Mouse (Mus musculus): ENCODE measurements around the gene Rab31. TPM values are rescaled to one million over a fixed set of nuclear protein-coding genes. Genes with fewer than 3 reads are reported as not detected.

Rab31 gene
- 6.0 and 6.9 TPM in 2 replicates for polyA plus RNA-seq (2015; fragmentation: Nextera tagmentation; extraction: Ambion mirVana)

GRCm38 (mm10) chr17:65771951-65772934 lies at the start of gene Rab31:
Gene Rab31, minus strand, starts transcription at chr17:65772752.
- Histone ChIP-seq H3K4me1 (ENCODE audit: control insufficient read depth, low read depth, low read length) (peaks cover 4% of the 10 kb centered on the region), H3K36me3 (ENCODE audit: control insufficient read depth, insufficient read depth) (no peaks in the 10 kb centered on the region), H3K9me3 (replicated peaks; ENCODE audit: control insufficient read depth, low read length) (no peaks in the 10 kb centered on the region), H3K27me3 (ENCODE audit: control insufficient read depth, insufficient read depth, low read depth, low read length) (peaks cover 29% of the 10 kb centered on the region), H3K27ac (ENCODE audit: low read length) (no peak within 1 kb of the TSS), H3K4me2 (ENCODE audit: low read depth, low read length) (peak within 1 kb of the TSS; percentile 75), H3K9ac (ENCODE audit: low read depth, low read length) (peak within 1 kb of the TSS; percentile 59), H3K4me3 (ENCODE audit: low read depth, low read length) (peak within 1 kb of the TSS; percentile 64)
- peak; percentile 64 for ATAC-seq (ENCODE audit: low read depth)
- under 1% methylated on average over 75 of the region's 75 CpGs for WGBS (ENCODE audit: insufficient replicate concordance)

- H3K27ac ChIP-seq (ENCODE audit: low read length): no peak overlapping the region
- H3K9me3 ChIP-seq (replicated peaks; ENCODE audit: control insufficient read depth, low read length): no peaks in the 10 kb centered on the region
- H3K36me3 ChIP-seq (ENCODE audit: control insufficient read depth, insufficient read depth): peaks cover 25% of the 10 kb centered on the region
- WGBS (ENCODE audit: insufficient replicate concordance): 71% methylated on average over 5 of the region's 5 CpGs
- no peak overlapping the region for H3K9ac ChIP-seq (ENCODE audit: low read depth, low read length)
- no peaks in the 10 kb centered on the region for H3K4me1 ChIP-seq (ENCODE audit: control insufficient read depth, low read depth, low read length)
- H3K27me3 ChIP-seq (ENCODE audit: control insufficient read depth, insufficient read depth, low read depth, low read length): no peaks in the 10 kb centered on the region
- no peak for ATAC-seq (ENCODE audit: low read depth)
- H3K4me2 ChIP-seq (ENCODE audit: low read depth, low read length): no peak overlapping the region
- H3K4me3 ChIP-seq (ENCODE audit: low read depth, low read length): no peak overlapping the region
Measured at GRCm38 (mm10) chr17:65820197-65820596, 47.6 kb upstream of the Rab31 start.

- H3K4me2 ChIP-seq (ENCODE audit: low read depth, low read length): no peak overlapping the region
- no peak overlapping the region for H3K4me3 ChIP-seq (ENCODE audit: low read depth, low read length)
- H3K27me3 ChIP-seq (ENCODE audit: control insufficient read depth, insufficient read depth, low read depth, low read length): no peaks in the 10 kb centered on the region
- no peaks in the 10 kb centered on the region for H3K4me1 ChIP-seq (ENCODE audit: control insufficient read depth, low read depth, low read length)
- WGBS (ENCODE audit: insufficient replicate concordance): 79% methylated on average over 8 of the region's 8 CpGs
- H3K9me3 ChIP-seq (replicated peaks; ENCODE audit: control insufficient read depth, low read length): no peaks in the 10 kb centered on the region
- ATAC-seq (ENCODE audit: low read depth): no peak
- no peak overlapping the region for H3K27ac ChIP-seq (ENCODE audit: low read length)
- H3K36me3 ChIP-seq (ENCODE audit: control insufficient read depth, insufficient read depth): peaks cover 40% of the 10 kb centered on the region
- H3K9ac ChIP-seq (ENCODE audit: low read depth, low read length): no peak overlapping the region
Measured at GRCm38 (mm10) chr17:65813763-65814162, 41.2 kb upstream of the Rab31 start.

DNA sequence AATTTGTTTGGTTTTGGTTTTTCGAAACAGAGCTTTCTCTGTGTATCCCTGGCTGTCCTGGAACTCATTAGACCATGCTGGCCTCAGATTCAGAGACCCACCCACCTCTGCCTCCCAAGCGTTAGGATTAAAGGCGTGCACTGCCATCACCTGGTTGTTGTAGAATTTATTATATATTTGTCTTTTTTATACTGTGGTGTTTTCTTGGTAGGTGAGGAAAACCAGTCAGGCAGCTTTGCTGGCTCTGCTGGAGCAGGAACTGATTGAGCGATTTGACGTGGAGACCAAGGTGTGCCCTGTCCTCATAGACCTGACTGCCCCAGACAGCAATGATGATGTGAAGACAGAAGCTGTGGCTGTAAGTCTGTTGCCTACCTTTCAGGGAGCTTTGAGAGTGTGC lies 38.5 kb upstream of the Rab31 start:
- Histone ChIP-seq H3K9ac (ENCODE audit: low read depth, low read length) (no peak overlapping the region), H3K36me3 (ENCODE audit: control insufficient read depth, insufficient read depth) (peaks cover 27% of the 10 kb centered on the region), H3K27ac (ENCODE audit: low read length) (no peak overlapping the region), H3K4me1 (ENCODE audit: control insufficient read depth, low read depth, low read length) (no peaks in the 10 kb centered on the region), H3K4me2 (ENCODE audit: low read depth, low read length) (no peak overlapping the region), H3K9me3 (replicated peaks; ENCODE audit: control insufficient read depth, low read length) (no peaks in the 10 kb centered on the region), H3K27me3 (ENCODE audit: control insufficient read depth, insufficient read depth, low read depth, low read length) (no peaks in the 10 kb centered on the region), H3K4me3 (ENCODE audit: low read depth, low read length) (no peak overlapping the region)
- 79% methylated on average over 5 of the region's 5 CpGs for whole genome bisulfite sequencing (ENCODE audit: insufficient replicate concordance)
- ATAC-seq (ENCODE audit: low read depth): no peak

DNA sequence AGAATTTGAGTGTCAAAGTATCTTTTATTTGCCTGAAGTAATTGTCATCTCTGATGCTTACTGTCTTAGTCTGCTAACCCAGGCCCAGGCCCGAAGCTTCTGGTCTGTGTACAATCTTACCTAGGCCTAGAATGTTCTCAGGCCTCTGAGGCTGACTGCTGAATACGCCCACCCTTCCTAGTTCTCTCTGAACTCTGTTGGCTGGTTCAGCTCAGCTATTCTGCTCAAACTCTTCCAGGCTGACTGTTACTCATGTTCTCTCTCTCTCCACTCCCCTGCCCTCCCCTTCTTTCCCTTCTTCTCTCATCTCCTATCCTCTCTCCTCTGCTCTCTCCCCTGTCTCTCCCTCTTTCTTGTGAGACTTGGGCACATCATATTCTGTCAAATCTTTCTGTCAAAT lies 33.9 kb upstream of the Rab31 start:
- Histone ChIP-seq H3K36me3 (ENCODE audit: control insufficient read depth, insufficient read depth) (peaks cover 6% of the 10 kb centered on the region), H3K9ac (ENCODE audit: low read depth, low read length) (no peak overlapping the region), H3K27ac (ENCODE audit: low read length) (no peak overlapping the region), H3K4me3 (ENCODE audit: low read depth, low read length) (no peak overlapping the region), H3K4me2 (ENCODE audit: low read depth, low read length) (no peak overlapping the region), H3K4me1 (ENCODE audit: control insufficient read depth, low read depth, low read length) (no peaks in the 10 kb centered on the region), H3K27me3 (ENCODE audit: control insufficient read depth, insufficient read depth, low read depth, low read length) (no peaks in the 10 kb centered on the region), H3K9me3 (replicated peaks; ENCODE audit: control insufficient read depth, low read length) (no peaks in the 10 kb centered on the region)
- WGBS (ENCODE audit: insufficient replicate concordance): 72% methylated on average over 2 of the region's 2 CpGs
- no peak for ATAC-seq (ENCODE audit: low read depth)

GRCm38 (mm10) chr17:65805966-65806365 lies 33.4 kb upstream of the Rab31 start:
- no peak overlapping the region for H3K27ac ChIP-seq (ENCODE audit: low read length)
- no peaks in the 10 kb centered on the region for H3K27me3 ChIP-seq (ENCODE audit: control insufficient read depth, insufficient read depth, low read depth, low read length)
- no peak for ATAC-seq (ENCODE audit: low read depth)
- 73% methylated on average over 4 of the region's 4 CpGs for WGBS (ENCODE audit: insufficient replicate concordance)
- H3K4me3 ChIP-seq (ENCODE audit: low read depth, low read length): no peak overlapping the region
- no peak overlapping the region for H3K9ac ChIP-seq (ENCODE audit: low read depth, low read length)
- peaks cover 3% of the 10 kb centered on the region for H3K36me3 ChIP-seq (ENCODE audit: control insufficient read depth, insufficient read depth)
- H3K4me1 ChIP-seq (ENCODE audit: control insufficient read depth, low read depth, low read length): no peaks in the 10 kb centered on the region
- no peak overlapping the region for H3K4me2 ChIP-seq (ENCODE audit: low read depth, low read length)
- no peaks in the 10 kb centered on the region for H3K9me3 ChIP-seq (replicated peaks; ENCODE audit: control insufficient read depth, low read length)

DNA sequence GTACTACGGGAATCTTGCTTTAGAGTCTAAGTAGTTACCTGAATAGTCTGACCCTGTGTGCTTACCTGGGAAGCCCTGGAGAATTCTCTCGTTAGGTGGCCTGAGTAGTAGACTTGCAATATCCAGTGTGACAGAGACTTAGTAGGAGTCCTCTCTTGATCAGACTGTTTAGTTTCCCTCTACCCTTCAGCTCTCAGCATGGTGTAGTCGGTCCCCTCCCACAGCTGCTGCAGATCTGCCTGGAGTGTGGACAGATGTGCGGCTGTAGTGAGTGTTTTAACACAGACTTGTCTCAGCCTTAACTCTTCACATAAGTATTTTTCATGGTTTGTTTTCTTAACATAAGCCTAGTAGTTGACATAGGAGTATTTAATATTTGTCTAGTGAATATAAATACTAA lies 29.5 kb upstream of the Rab31 start:
- WGBS (ENCODE audit: insufficient replicate concordance): 67% methylated on average over 4 of the region's 4 CpGs
- ATAC-seq (ENCODE audit: low read depth): no peak
- H3K27me3 ChIP-seq (ENCODE audit: control insufficient read depth, insufficient read depth, low read depth, low read length): no peaks in the 10 kb centered on the region

GRCm38 (mm10) chr17:65800451-65800850 lies 27.9 kb upstream of the Rab31 start:
- no peak for ATAC-seq (ENCODE audit: low read depth)
- H3K27ac ChIP-seq (ENCODE audit: low read length): no peak overlapping the region
- 86% methylated on average over 6 of the region's 6 CpGs for WGBS (ENCODE audit: insufficient replicate concordance)
- no peak overlapping the region for H3K4me3 ChIP-seq (ENCODE audit: low read depth, low read length)
- H3K4me2 ChIP-seq (ENCODE audit: low read depth, low read length): no peak overlapping the region
- H3K9me3 ChIP-seq (replicated peaks; ENCODE audit: control insufficient read depth, low read length): no peaks in the 10 kb centered on the region
- H3K4me1 ChIP-seq (ENCODE audit: control insufficient read depth, low read depth, low read length): peaks cover 2% of the 10 kb centered on the region; the same call in 1 of the 2 replicates
- H3K9ac ChIP-seq (ENCODE audit: low read depth, low read length): no peak overlapping the region
- H3K36me3 ChIP-seq (ENCODE audit: control insufficient read depth, insufficient read depth): peaks cover 2% of the 10 kb centered on the region
- H3K27me3 ChIP-seq (ENCODE audit: control insufficient read depth, insufficient read depth, low read depth, low read length): no peaks in the 10 kb centered on the region

More for the DNA sequence above, 29.5 kb upstream of the Rab31 start:
- Histone ChIP-seq H3K36me3 (ENCODE audit: control insufficient read depth, insufficient read depth) (peaks cover 2% of the 10 kb centered on the region), H3K9ac (ENCODE audit: low read depth, low read length) (no peak overlapping the region), H3K4me3 (ENCODE audit: low read depth, low read length) (no peak overlapping the region), H3K4me1 (ENCODE audit: control insufficient read depth, low read depth, low read length) (peaks cover 2% of the 10 kb centered on the region; the same call in 1 of the 2 replicates), H3K9me3 (replicated peaks; ENCODE audit: control insufficient read depth, low read length) (no peaks in the 10 kb centered on the region), H3K27ac (ENCODE audit: low read length) (no peak overlapping the region), H3K4me2 (ENCODE audit: low read depth, low read length) (no peak overlapping the region)

DNA sequence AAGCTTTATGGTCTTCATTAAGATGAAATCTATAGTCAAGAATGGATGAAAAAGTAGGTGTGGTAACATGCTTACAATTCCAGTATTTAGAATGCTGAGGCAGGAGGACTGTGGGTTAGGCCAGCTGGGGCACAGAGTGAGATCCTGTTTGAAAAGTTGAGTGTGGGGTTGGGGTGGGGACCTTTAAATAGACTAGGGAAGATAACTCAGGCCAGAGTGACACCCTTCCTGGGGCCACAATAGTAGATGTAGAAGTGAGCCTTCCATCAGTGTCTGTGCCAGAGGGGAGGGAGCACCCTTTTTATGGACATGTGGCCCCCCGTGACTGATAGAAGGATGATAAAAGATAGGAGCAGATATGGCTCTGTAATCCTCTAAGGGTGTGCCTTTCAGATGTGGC lies 26.8 kb upstream of the Rab31 start:
- Histone ChIP-seq H3K4me2 (ENCODE audit: low read depth, low read length) (no peak overlapping the region), H3K36me3 (ENCODE audit: control insufficient read depth, insufficient read depth) (no peaks in the 10 kb centered on the region; the same call in 1 of the 2 replicates), H3K27ac (ENCODE audit: low read length) (no peak overlapping the region), H3K4me3 (ENCODE audit: low read depth, low read length) (no peak overlapping the region), H3K4me1 (ENCODE audit: control insufficient read depth, low read depth, low read length) (peaks cover 2% of the 10 kb centered on the region; the same call in 1 of the 2 replicates), H3K9me3 (replicated peaks; ENCODE audit: control insufficient read depth, low read length) (no peaks in the 10 kb centered on the region), H3K9ac (ENCODE audit: low read depth, low read length) (no peak overlapping the region), H3K27me3 (ENCODE audit: control insufficient read depth, insufficient read depth, low read depth, low read length) (no peaks in the 10 kb centered on the region)
- ATAC-seq (ENCODE audit: low read depth): no peak
- 34% methylated on average over 1 of the region's 1 CpGs for WGBS (ENCODE audit: insufficient replicate concordance)

Data from liver, embryonic 16.5 days (tissue).